22 mouse cellular contexts compared by ENCODE assay signal in the genomic region with DNA sequence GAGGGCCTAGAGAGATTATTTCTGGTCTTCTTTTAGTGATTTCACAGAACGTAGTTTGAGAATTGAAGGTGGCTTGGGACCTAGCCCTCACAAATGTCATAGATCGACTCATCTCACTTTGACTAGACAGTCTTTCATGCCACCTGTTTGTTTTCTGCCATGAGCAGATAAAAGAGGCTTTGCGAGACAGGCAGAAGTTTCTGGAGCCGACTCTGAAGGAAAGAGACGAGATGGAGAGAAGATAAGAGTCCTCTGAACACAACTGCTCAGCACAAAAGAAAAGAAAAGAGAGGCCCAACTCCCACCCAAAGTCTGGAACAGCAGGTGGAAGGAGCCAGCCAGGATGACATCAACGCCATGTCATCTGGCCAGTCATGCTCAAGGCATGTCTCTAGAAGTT. TPM values are rescaled to one million over a fixed set of nuclear protein-coding genes. Genes with fewer than 3 reads are reported as not detected.
DNase-seq lines count a peak whose midpoint lies in the region; ATAC-seq lines count a peak whose summit lies in the region.
"Had no signal": no experiment of that assay in that cellular context is flagged by ENCODE, and none has a peak within 500 bp of the region (broad histone marks: within the 10 kb centered on the region; RNA-seq: fewer than 3 reads in every experiment).

No protein-coding gene starts in this region.

- peak; percentile 51 for DNase-seq in CD4-positive, CD25-positive, alpha-beta regulatory T cell, adult 2 months (ENCODE audit: low read depth, low spot score)
- DNase-seq in Muller cell, postnatal 12 days (ENCODE audit: inconsistent ontology term) = peak; percentile 15
- peak; percentile 49 to 54 for DNase-seq in thymus, postnatal 10 days (ENCODE audit: low spot score in 2 of 2)
- no peak for DNase-seq in ovary, postnatal 10 days (ENCODE audit: low spot score)
- no peak for DNase-seq in adrenal gland, adult (ENCODE audit: inconsistent age in 2 of 2, low spot score in 1 of 2)
- no peak for DNase-seq in layer of hippocampus, postnatal 25 days (ENCODE audit: extremely low spot score in 1 of 2, low spot score in 1 of 2)
- no peak for DNase-seq in embryonic facial prominence, embryonic 10.5 days (ENCODE audit: low spot score)
- DNase-seq: B cell, adult 2 months; cerebellum, adult 9-10 months; gastrocnemius, adult 2 months; kidney, adult 11 months; liver; retina, postnatal 1 day; spleen, adult 18-20 months had no signal

- no peaks in the 10 kb centered on the region for H3K27me3 ChIP-seq in embryonic facial prominence, embryonic 10.5 days (replicated peaks; ENCODE audit: low read depth, poor library complexity, severe bottlenecking)
- H3K27me3 ChIP-seq: liver, embryonic 15.5 days had no signal

- no peaks in the 10 kb centered on the region for H3K4me1 ChIP-seq in embryonic facial prominence, embryonic 10.5 days
- H3K4me1 ChIP-seq: limb, embryonic 10.5 days; liver, embryonic 15.5 days had no signal

- H3K36me3 ChIP-seq in embryonic facial prominence, embryonic 10.5 days (replicated peaks) = peaks cover 28% of the 10 kb centered on the region
- H3K36me3 ChIP-seq: liver, embryonic 15.5 days had no signal

- peaks cover 3% of the 10 kb centered on the region; the same call in 1 of the 2 replicates for H3K9me3 ChIP-seq in embryonic facial prominence, embryonic 10.5 days
- H3K9me3 ChIP-seq: heart, embryonic 10.5 days; limb, embryonic 10.5 days; liver, embryonic 15.5 days had no signal

- no peak overlapping the region for H3K27ac ChIP-seq in embryonic facial prominence, embryonic 10.5 days (replicated peaks)
- H3K27ac ChIP-seq: forebrain, embryonic 10.5 days; gastrocnemius, adult 2 months; heart, embryonic 10.5 days; hindbrain, postnatal 0 days; kidney, postnatal 0 days; limb, embryonic 10.5 days; liver, embryonic 15.5 days; macrophage had no signal

- WGBS in embryonic facial prominence, embryonic 10.5 days = 90% methylated on average over 6 of the region's 6 CpGs

- peak; percentile 55 for ATAC-seq in inflammation-experienced regulatory T-cells, adult 6 months
- ATAC-seq: hindbrain, postnatal 0 days had no signal

- no peak overlapping the region for H3K4me3 ChIP-seq in embryonic facial prominence, embryonic 10.5 days
- H3K4me3 ChIP-seq: forebrain, embryonic 10.5 days; gastrocnemius, adult 2 months; heart, embryonic 10.5 days; limb, embryonic 10.5 days; liver, embryonic 15.5 days had no signal

RNA-seq across cellular contexts. Expression of a gene that starts 17.0 kb away (rescaled TPM):
- polyA plus RNA-seq in inflammation-experienced regulatory T-cells, adult 6 months (2017; shearing (Covaris generic)) = 10 to 100 TPM; 10.2 to 14.6 (median 14.5) TPM
- total RNA-seq in layer of hippocampus, postnatal 25 days (2021) = 10 to 100 TPM; 17.9 TPM
- 20.0 and 21.0 TPM in 2 replicates for polyA plus RNA-seq in embryonic facial prominence, embryonic 10.5 days (2016; fragmentation: Nextera tagmentation; extraction: Ambion mirVana)

Comparison
In these comparisons a context has a peak if more than half of its experiments do, and no peak if none do; other contexts are left out.
1. DNase-seq: peak in CD4-positive, CD25-positive, alpha-beta regulatory T cell, adult 2 months (single experiment), Muller cell, postnatal 12 days (single experiment) and thymus, postnatal 10 days (2 of 2); none in ovary, postnatal 10 days (single experiment), adrenal gland, adult (0 of 2), layer of hippocampus, postnatal 25 days (0 of 2) and embryonic facial prominence, embryonic 10.5 days (single experiment).